In genomic region chr7:102478926-102479325, GRCm38 (mm10) we compare ENCODE assay signal across 16 mouse cellular contexts. TPM values are rescaled to one million over a fixed set of nuclear protein-coding genes. Genes with fewer than 3 reads are reported as not detected.
"Had no signal": no experiment of that assay in that cellular context is flagged by ENCODE, and none has a peak within 500 bp of the region (broad histone marks: within the 10 kb centered on the region; RNA-seq: fewer than 3 reads in every experiment).

No protein-coding gene starts in this region.

- H3K36me3 ChIP-seq: limb, embryonic 15.5 days had no signal

- H3K9ac ChIP-seq: limb, embryonic 15.5 days; liver, embryonic 12.5 days; midbrain, embryonic 12.5 days; neural tube, embryonic 13.5 days had no signal

- H3K27ac ChIP-seq: limb, embryonic 15.5 days; liver, embryonic 12.5 days; midbrain, embryonic 12.5 days; neural tube, embryonic 13.5 days; stomach, postnatal 0 days had no signal

- DNase-seq: layer of hippocampus, adult 9-11 months; layer of hippocampus, postnatal 36 days; retina, postnatal 1 day; thymus, adult 2 months; thymus, postnatal 25 days had no signal

- H3K4me3 ChIP-seq: limb, embryonic 15.5 days; liver, embryonic 12.5 days; midbrain, embryonic 12.5 days; neural tube, embryonic 13.5 days had no signal

- ATAC-seq: midbrain, embryonic 16.5 days had no signal

- H3K9me3 ChIP-seq: limb, embryonic 15.5 days; liver, embryonic 12.5 days; midbrain, embryonic 12.5 days; neural tube, embryonic 13.5 days had no signal

- H3K27me3 ChIP-seq: limb, embryonic 15.5 days; liver, embryonic 12.5 days; midbrain, embryonic 12.5 days; neural tube, embryonic 13.5 days had no signal

- H3K4me2 ChIP-seq: limb, embryonic 15.5 days; liver, embryonic 12.5 days; midbrain, embryonic 12.5 days; neural tube, embryonic 13.5 days had no signal

- H3K4me1 ChIP-seq: limb, embryonic 15.5 days; midbrain, embryonic 12.5 days; neural tube, embryonic 13.5 days had no signal

RNA-seq across cellular contexts. Expression of gene Olfr543, which starts 2.6 kb away (rescaled TPM):
- polyA plus RNA-seq: small intestine, adult 2 months; stomach, postnatal 0 days; thymus, adult 2 months; urinary bladder, adult 2 months had no signal

RNA-seq across cellular contexts. Expression of gene Olfr544, which starts 9.2 kb away (rescaled TPM):
- polyA plus RNA-seq: kidney, embryonic 14.5 days; neural tube, embryonic 13.5 days; small intestine, adult 2 months; stomach, postnatal 0 days; thymus, adult 2 months; urinary bladder, adult 2 months had no signal

RNA-seq across cellular contexts. Expression of gene Olfr545, which starts 20.4 kb away (rescaled TPM):
- polyA plus RNA-seq: kidney, embryonic 14.5 days; liver, embryonic 12.5 days; liver, embryonic 16.5 days; small intestine, adult 2 months; stomach, postnatal 0 days; thymus, adult 2 months; urinary bladder, adult 2 months had no signal

RNA-seq across cellular contexts. Expression of gene Olfr547, which starts 55.6 kb away (rescaled TPM):
- polyA plus RNA-seq: kidney, embryonic 14.5 days; limb, embryonic 11.5 days; limb, embryonic 15.5 days; liver, embryonic 12.5 days; liver, embryonic 16.5 days; midbrain, embryonic 12.5 days; midbrain, embryonic 16.5 days; neural tube, embryonic 13.5 days; small intestine, adult 2 months; stomach, postnatal 0 days; thymus, adult 2 months; urinary bladder, adult 2 months had no signal
